Mouse (Mus musculus): ENCODE results near the gene Ino80. TPM values are rescaled to one million over a fixed set of nuclear protein-coding genes. Genes with fewer than 3 reads are reported as not detected.

Gene Ino80
- polyA plus RNA-seq (2012; ENCODE audit: low replicate concordance): 7.3 and 12.5 TPM in 2 replicates

GRCm38 (mm10) chr2:119477571-119478396, at the start of gene Ino80:
Gene Ino80 (minus strand): TSS chr2:119477687.

GRCm38 (mm10) chr2:119350555-119351486, 126.7 kb downstream of the Ino80 start, which contains the start of gene Chac1:
Gene Chac1 (plus strand): TSS chr2:119351229.

GRCm38 (mm10) chr2:119325568-119326143, 151.8 kb downstream of the Ino80 start, which contains the start of gene Dll4:
Gene Dll4 (plus strand): TSS chr2:119325784.

Other genes starting within 250 kb of the Ino80 start
- not detected in 2 replicates for gene Ppp1r14d, start 247.8 kb downstream of the Ino80 start, polyA plus RNA-seq (2012; ENCODE audit: low replicate concordance)
- gene Spint1, start 240.3 kb downstream of the Ino80 start, polyA plus RNA-seq (2012; ENCODE audit: low replicate concordance): 0.30 and 2.0 TPM in 2 replicates
- 0.46 and 2.0 TPM in 2 replicates for gene Rhov, start 206.4 kb downstream of the Ino80 start, polyA plus RNA-seq (2012; ENCODE audit: low replicate concordance)
- gene Vps18, start 188.9 kb downstream of the Ino80 start, polyA plus RNA-seq (2012; ENCODE audit: low replicate concordance): 12.5 and 24.2 TPM in 2 replicates
- 0.52 and 0.73 TPM in 2 replicates for gene Dll4, start 151.9 kb downstream of the Ino80 start, polyA plus RNA-seq (2012; ENCODE audit: low replicate concordance)
- 1.6 and 4.9 TPM in 2 replicates for gene Chac1, start 126.5 kb downstream of the Ino80 start, polyA plus RNA-seq (2012; ENCODE audit: low replicate concordance)
- 0.13 and 0.29 TPM in 2 replicates for gene Exd1, start 69.9 kb upstream of the Ino80 start, polyA plus RNA-seq (2012; ENCODE audit: low replicate concordance)
- gene Chp1, start 70.0 kb upstream of the Ino80 start, polyA plus RNA-seq (2012; ENCODE audit: low replicate concordance): 15.1 and 19.1 TPM in 2 replicates
- gene Nusap1, start 140.6 kb upstream of the Ino80 start, polyA plus RNA-seq (2012; ENCODE audit: low replicate concordance): 0.36 and 2.3 TPM in 2 replicates
- 1.5 and 7.0 TPM in 2 replicates for gene Oip5, start 140.8 kb upstream of the Ino80 start, polyA plus RNA-seq (2012; ENCODE audit: low replicate concordance)
- 2.4 and 3.9 TPM in 2 replicates for gene Ndufaf1, start 185.1 kb upstream of the Ino80 start, polyA plus RNA-seq (2012; ENCODE audit: low replicate concordance)
- gene Rtf1, start 197.4 kb upstream of the Ino80 start, polyA plus RNA-seq (2012; ENCODE audit: low replicate concordance): 27.6 and 49.7 TPM in 2 replicates

Data from hematopoietic multipotent progenitor cell, adult 10-12 weeks (in vitro differentiated cells).